Mouse (Mus musculus): ENCODE data around the gene Pnn.

DNA sequence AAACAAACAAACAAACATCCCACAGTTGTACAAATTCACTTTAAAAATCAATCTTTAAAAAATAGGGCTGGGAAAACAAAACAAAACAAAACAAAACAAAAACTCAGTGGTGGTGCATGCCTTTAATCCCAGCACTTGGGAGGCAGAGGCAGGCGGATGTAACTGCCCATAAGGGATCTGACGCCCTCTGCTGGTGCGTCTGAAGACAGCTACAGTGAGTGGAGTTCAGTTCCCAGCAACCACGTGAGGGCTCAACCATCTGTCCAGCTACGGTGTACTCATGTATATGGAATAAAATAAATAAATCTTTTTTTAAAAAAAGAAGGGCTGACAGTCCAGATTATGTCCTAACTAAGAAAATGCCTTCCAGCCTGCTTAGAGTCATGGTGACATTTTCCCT is 34.6 kb upstream of the Pnn start:
- TF ChIP-seq CTCF (IDR thresholded peaks at IDR 0.05; ENCODE audit: low read depth) (peak; percentile 83), EP300 (IDR thresholded peaks at IDR 0.05; ENCODE audit: low read depth) (no peak)
